ENCODE assay signal across 32 mouse cellular contexts in the genomic region with DNA sequence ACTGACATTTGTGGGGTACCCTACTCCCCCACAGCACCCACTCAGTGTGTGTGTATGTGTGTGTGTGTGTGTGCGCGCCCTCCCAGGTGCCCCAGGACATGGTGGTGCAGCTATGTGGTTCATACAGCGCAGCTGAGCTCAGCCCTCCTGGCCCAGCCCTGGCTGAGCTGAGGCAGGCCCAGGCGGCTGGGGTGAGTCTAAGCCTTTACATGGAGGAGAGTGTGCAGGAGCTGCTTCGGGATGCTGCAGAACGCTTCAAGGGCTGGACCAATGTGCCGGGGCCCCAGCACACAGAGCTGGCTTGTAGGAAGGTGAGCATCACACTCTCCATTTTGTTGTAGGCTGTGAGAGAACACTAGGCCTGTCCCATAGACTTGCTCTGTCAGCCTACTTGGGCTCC.
"Had no signal": no experiment of that assay in that cellular context is flagged by ENCODE, and none has a peak within 500 bp of the region (broad histone marks: within the 10 kb centered on the region; RNA-seq: fewer than 3 reads in every experiment).

No protein-coding gene starts in this region.

- ATAC-seq: liver, embryonic 12.5 days; liver, postnatal 0 days; lung, postnatal 0 days; midbrain, embryonic 13.5 days; midbrain, embryonic 15.5 days; midbrain, embryonic 16.5 days had no signal

- H3K36me3 ChIP-seq: limb, embryonic 10.5 days; limb, embryonic 12.5 days; limb, embryonic 13.5 days; limb, embryonic 15.5 days; liver, embryonic 12.5 days; liver, embryonic 13.5 days; liver, embryonic 15.5 days; lung, embryonic 15.5 days; midbrain, embryonic 10.5 days; midbrain, embryonic 12.5 days; midbrain, embryonic 13.5 days; midbrain, embryonic 15.5 days; neural tube, embryonic 12.5 days had no signal

- H3K27ac ChIP-seq: limb, embryonic 10.5 days; limb, embryonic 12.5 days; limb, embryonic 13.5 days; limb, embryonic 15.5 days; liver, embryonic 12.5 days; liver, embryonic 13.5 days; liver, embryonic 14.5 days; liver, embryonic 15.5 days; lung, embryonic 15.5 days; macrophage; midbrain, embryonic 10.5 days; midbrain, embryonic 12.5 days; midbrain, embryonic 13.5 days; midbrain, embryonic 15.5 days; neural tube, embryonic 12.5 days had no signal

- H3K9ac ChIP-seq: limb, embryonic 12.5 days; limb, embryonic 13.5 days; limb, embryonic 15.5 days; liver, embryonic 12.5 days; liver, embryonic 13.5 days; liver, embryonic 14.5 days; liver, embryonic 15.5 days; liver, postnatal 0 days; lung, embryonic 14.5 days; lung, embryonic 15.5 days; midbrain, embryonic 12.5 days; midbrain, embryonic 13.5 days; midbrain, embryonic 15.5 days; neural tube, embryonic 12.5 days had no signal

- H3K4me1 ChIP-seq: limb, embryonic 10.5 days; limb, embryonic 12.5 days; limb, embryonic 13.5 days; limb, embryonic 15.5 days; liver, embryonic 12.5 days; liver, embryonic 13.5 days; liver, embryonic 15.5 days; lung, embryonic 15.5 days; midbrain, embryonic 10.5 days; midbrain, embryonic 12.5 days; midbrain, embryonic 13.5 days; midbrain, embryonic 15.5 days; neural tube, embryonic 12.5 days had no signal

- H3K4me3 ChIP-seq: limb, embryonic 10.5 days; limb, embryonic 12.5 days; limb, embryonic 13.5 days; limb, embryonic 15.5 days; liver, embryonic 12.5 days; liver, embryonic 13.5 days; liver, embryonic 15.5 days; lung, embryonic 15.5 days; megakaryocyte, embryonic 14.5 days; midbrain, embryonic 10.5 days; midbrain, embryonic 12.5 days; midbrain, embryonic 13.5 days; midbrain, embryonic 15.5 days; myocyte; neural tube, embryonic 12.5 days had no signal

- DNase-seq: left cerebral cortex, postnatal 4 days; liver; liver, embryonic 13.5 days; liver, postnatal 0 days; lung, adult 18-20 months; lung, adult 2 months; lung, embryonic 14.5 days; lung, postnatal 10 days; lung, postnatal 14 days; lung, postnatal 36 days; lung, postnatal 4 days; midbrain, embryonic 14.5 days had no signal

- H3K9me3 ChIP-seq: limb, embryonic 10.5 days; limb, embryonic 12.5 days; limb, embryonic 13.5 days; limb, embryonic 15.5 days; liver, embryonic 12.5 days; liver, embryonic 13.5 days; liver, embryonic 15.5 days; lung, embryonic 15.5 days; megakaryocyte, embryonic 14.5 days; midbrain, embryonic 10.5 days; midbrain, embryonic 12.5 days; midbrain, embryonic 13.5 days; midbrain, embryonic 15.5 days; neural tube, embryonic 12.5 days had no signal

- H3K4me2 ChIP-seq: limb, embryonic 12.5 days; limb, embryonic 13.5 days; limb, embryonic 15.5 days; liver, embryonic 11.5 days; liver, embryonic 12.5 days; liver, embryonic 13.5 days; liver, embryonic 15.5 days; lung, embryonic 14.5 days; lung, embryonic 15.5 days; midbrain, embryonic 11.5 days; midbrain, embryonic 12.5 days; midbrain, embryonic 13.5 days; midbrain, embryonic 15.5 days; neural tube, embryonic 12.5 days had no signal

- H3K27me3 ChIP-seq: liver, embryonic 13.5 days; midbrain, embryonic 15.5 days; neural tube, embryonic 12.5 days had no signal
